Comparison of ENCODE assay signal across 9 mouse cellular contexts in genomic region chr11:115080886-115081285, GRCm38 (mm10). TPM values are rescaled to one million over a fixed set of nuclear protein-coding genes. Genes with fewer than 3 reads are reported as not detected.
DNase-seq lines count a peak whose midpoint lies in the region; ATAC-seq and TF ChIP-seq lines count a peak whose summit lies in the region.
"Had no signal": no experiment of that assay in that cellular context is flagged by ENCODE, and none has a peak within 500 bp of the region (broad histone marks: within the 10 kb centered on the region; RNA-seq: fewer than 3 reads in every experiment).

No protein-coding gene starts in this region.

- no peaks in the 10 kb centered on the region for H3K9me3 ChIP-seq in forebrain, postnatal 0 days (ENCODE audit: low read length)
- no peaks in the 10 kb centered on the region for H3K9me3 ChIP-seq in forebrain, embryonic 16.5 days (ENCODE audit: control insufficient read depth, low read length)

- TF ChIP-seq CTCF in forebrain, postnatal 0 days (IDR thresholded peaks at IDR 0.05; ENCODE audit: low read depth), result peak; percentile 83
- TF ChIP-seq CTCF in spleen, adult 2 months (IDR thresholded peaks at IDR 0.05; ENCODE audit: extremely low read depth, insufficient read depth, insufficient read length, insufficient replicate concordance), result peak; percentile 68; the same call in 1 of the 2 replicates

- no peak for ATAC-seq in forebrain, postnatal 0 days
- ATAC-seq in forebrain, embryonic 16.5 days, result no peak

- no peak overlapping the region for H3K9ac ChIP-seq in forebrain, postnatal 0 days
- H3K9ac ChIP-seq in forebrain, embryonic 16.5 days (replicated peaks; ENCODE audit: low read depth, low read length), result no peak overlapping the region

- H3K4me3 ChIP-seq in forebrain, postnatal 0 days (ENCODE audit: low read depth, low read length), result no peak overlapping the region
- H3K4me3 ChIP-seq in forebrain, embryonic 16.5 days (replicated peaks; ENCODE audit: low read length), result no peak overlapping the region
- no peak overlapping the region for H3K4me3 ChIP-seq in spleen, adult 2 months (ENCODE audit: extremely low read depth, insufficient read depth, insufficient read length)

- no peaks in the 10 kb centered on the region; the same call in 1 of the 2 replicates for H3K27me3 ChIP-seq in forebrain, postnatal 0 days (ENCODE audit: insufficient read depth, low read length)
- H3K27me3 ChIP-seq in forebrain, embryonic 16.5 days (replicated peaks; ENCODE audit: control insufficient read depth, insufficient read depth, low read length), result peaks cover 3% of the 10 kb centered on the region; the same call in 1 of the 2 replicates
- no peaks in the 10 kb centered on the region for H3K27me3 ChIP-seq in spleen, adult 2 months (ENCODE audit: control insufficient read depth, insufficient read depth, low read length)

- no peak overlapping the region for H3K27ac ChIP-seq in forebrain, postnatal 0 days (ENCODE audit: low read depth, low read length)
- no peak overlapping the region for H3K27ac ChIP-seq in forebrain, embryonic 16.5 days (ENCODE audit: low read length)
- H3K27ac ChIP-seq in spleen, adult 2 months (ENCODE audit: insufficient read depth, low read length), result no peak overlapping the region

- no peaks in the 10 kb centered on the region for H3K36me3 ChIP-seq in forebrain, postnatal 0 days (ENCODE audit: insufficient read depth)
- H3K36me3 ChIP-seq in forebrain, embryonic 16.5 days (ENCODE audit: control insufficient read depth, insufficient read depth), result no peaks in the 10 kb centered on the region
- no peaks in the 10 kb centered on the region for H3K36me3 ChIP-seq in spleen, adult 2 months (ENCODE audit: control insufficient read depth, insufficient read depth, low read length)

- 37% methylated on average over 13 of the region's 13 CpGs for whole genome bisulfite sequencing in forebrain, postnatal 0 days
- WGBS in forebrain, embryonic 16.5 days, result 33% methylated on average over 13 of the region's 13 CpGs
- WGBS in spleen, adult 2 months, result 28% methylated on average over 13 of the region's 13 CpGs

- H3K4me1 ChIP-seq in forebrain, postnatal 0 days (ENCODE audit: insufficient read depth), result no peaks in the 10 kb centered on the region
- H3K4me1 ChIP-seq in forebrain, embryonic 16.5 days (replicated peaks; ENCODE audit: control insufficient read depth, insufficient read depth, low read length), result peaks cover 6% of the 10 kb centered on the region; the same call in 1 of the 2 replicates
- H3K4me1 ChIP-seq in spleen, adult 2 months (ENCODE audit: control insufficient read depth, insufficient read depth, insufficient read length), result no peaks in the 10 kb centered on the region

- H3K4me2 ChIP-seq in forebrain, postnatal 0 days (ENCODE audit: low read depth), result no peak overlapping the region
- H3K4me2 ChIP-seq in forebrain, embryonic 16.5 days (ENCODE audit: low read length), result no peak overlapping the region

- no peak for TF ChIP-seq POLR2A in spleen, adult 2 months (IDR thresholded peaks at IDR 0.05; ENCODE audit: low read depth, low read length)

- DNase-seq in forebrain, postnatal 0 days, result peak; percentile 81
- peak; percentile 85 for DNase-seq in 416B (ENCODE audit: low read depth)
- DNase-seq in adrenal gland, adult 2 months, result peak; percentile 42
- peak; percentile 49 for DNase-seq in embryo, embryonic 9.5 days (ENCODE audit: extremely low spot score)
- DNase-seq in kidney, postnatal 4 days, result peak; percentile 52 to 67
- DNase-seq in lung, postnatal 25 days (ENCODE audit: low spot score), result peak; percentile 48
- DNase-seq in spleen, adult 2 months (ENCODE audit: low read depth in 1 of 2, low spot score in 2 of 2), result peak; percentile 35 to 37

RNA-seq across cellular contexts. Expression of gene Rab37, which starts 10.3 kb away (rescaled TPM):
- total RNA-seq in forebrain, postnatal 0 days (2014; rRNA removed), result 0.38 and 0.57 TPM in 2 replicates
- polyA plus RNA-seq in forebrain, postnatal 0 days (2015; fragmentation: Nextera tagmentation; extraction: Ambion mirVana), result 0.82 and 0.84 TPM in 2 replicates
- polyA plus RNA-seq in forebrain, embryonic 16.5 days (2015; fragmentation: Nextera tagmentation; extraction: Ambion mirVana), result 0.85 and 1.1 TPM in 2 replicates
- under 1 TPM; 0.55 to 0.58 TPM for total RNA-seq in adrenal gland, adult 2 months (2021)
- 0.15 and 0.36 TPM in 2 replicates for polyA plus RNA-seq in adrenal gland, adult 2 months (2012; rRNA removed)
- polyA plus RNA-seq in spleen, adult 2 months (2012; rRNA removed), result 7.8 and 7.9 TPM in 2 replicates

RNA-seq across cellular contexts. Expression of gene Cd300e, which starts 18.9 kb away (rescaled TPM):
- not detected in 2 replicates for total RNA-seq in forebrain, postnatal 0 days (2014; rRNA removed)
- polyA plus RNA-seq in forebrain, postnatal 0 days (2015; fragmentation: Nextera tagmentation; extraction: Ambion mirVana), result 0.09 TPM in 1 of 2 replicates, not detected in the other
- polyA plus RNA-seq in forebrain, embryonic 16.5 days (2015; fragmentation: Nextera tagmentation; extraction: Ambion mirVana), result not detected in 2 replicates
- under 1 TPM; 0.78 to 0.86 TPM for total RNA-seq in adrenal gland, adult 2 months (2021)
- 0.04 TPM in 1 of 2 replicates, not detected in the other for polyA plus RNA-seq in adrenal gland, adult 2 months (2012; rRNA removed)
- 4.6 and 4.7 TPM in 2 replicates for polyA plus RNA-seq in spleen, adult 2 months (2012; rRNA removed)

RNA-seq across cellular contexts. Expression of gene Cd300ld3, which starts 32.7 kb away (rescaled TPM):
- total RNA-seq in forebrain, postnatal 0 days (2014; rRNA removed), result not detected in 2 replicates
- polyA plus RNA-seq in forebrain, postnatal 0 days (2015; fragmentation: Nextera tagmentation; extraction: Ambion mirVana), result not detected in 2 replicates
- not detected in 2 replicates for polyA plus RNA-seq in forebrain, embryonic 16.5 days (2015; fragmentation: Nextera tagmentation; extraction: Ambion mirVana)
- 10 to 100 TPM in 1 of 2 experiments, 1 to 10 TPM in 1; 4.0 to 10.5 TPM for total RNA-seq in adrenal gland, adult 2 months (2021)
- polyA plus RNA-seq in adrenal gland, adult 2 months (2012; rRNA removed), result 10.6 and 11.2 TPM in 2 replicates
- polyA plus RNA-seq in spleen, adult 2 months (2012; rRNA removed), result 13.1 and 29.1 TPM in 2 replicates
- polyA plus RNA-seq: lung, embryonic 16.5 days had no signal

RNA-seq across cellular contexts. Expression of gene Cd300ld5, which starts 43.3 kb away (rescaled TPM):
- not detected in 2 replicates for total RNA-seq in forebrain, postnatal 0 days (2014; rRNA removed)
- polyA plus RNA-seq in forebrain, postnatal 0 days (2015; fragmentation: Nextera tagmentation; extraction: Ambion mirVana), result not detected in 2 replicates
- polyA plus RNA-seq in forebrain, embryonic 16.5 days (2015; fragmentation: Nextera tagmentation; extraction: Ambion mirVana), result not detected in 2 replicates
- total RNA-seq in adrenal gland, adult 2 months (2021), result 1 to 10 TPM; 5.0 to 8.0 TPM
- polyA plus RNA-seq in adrenal gland, adult 2 months (2012; rRNA removed), result 0.49 and 0.68 TPM in 2 replicates
- 2.3 and 5.5 TPM in 2 replicates for polyA plus RNA-seq in spleen, adult 2 months (2012; rRNA removed)
- polyA plus RNA-seq: lung, embryonic 16.5 days had no signal

RNA-seq across cellular contexts. Expression of gene Cd300lf, which starts 52.9 kb away (rescaled TPM):
- total RNA-seq in forebrain, postnatal 0 days (2014; rRNA removed), result 0.24 TPM in 1 of 2 replicates, not detected in the other
- 0.05 and 0.18 TPM in 2 replicates for polyA plus RNA-seq in forebrain, postnatal 0 days (2015; fragmentation: Nextera tagmentation; extraction: Ambion mirVana)
- 0.27 TPM in 1 of 2 replicates, not detected in the other for polyA plus RNA-seq in forebrain, embryonic 16.5 days (2015; fragmentation: Nextera tagmentation; extraction: Ambion mirVana)
- under 1 TPM; 0.55 to 0.90 TPM for total RNA-seq in adrenal gland, adult 2 months (2021)
- 1.00 and 1.3 TPM in 2 replicates for polyA plus RNA-seq in adrenal gland, adult 2 months (2012; rRNA removed)
- 24.7 and 31.4 TPM in 2 replicates for polyA plus RNA-seq in spleen, adult 2 months (2012; rRNA removed)

Comparison
In these comparisons a context has a peak if more than half of its experiments do, and no peak if none do; other contexts are left out.
1. RNA of gene Cd300ld3, which starts 32.7 kb away (polyA plus RNA-seq): 13.1 to 29.1 TPM in spleen, adult 2 months and 10.6 to 11.2 TPM in adrenal gland, adult 2 months; not detected in forebrain, postnatal 0 days and not detected in forebrain, embryonic 16.5 days; every median in the first group is over 10 times any median in the second.
2. Peak in every context shown above with its lines, with median percentiles within 50 percentile points of each other: DNase-seq.